Mouse (Mus musculus) CH12.LX (cell line): Measurements from ENCODE around the gene Tspan10. TPM values are rescaled to one million over a fixed set of nuclear protein-coding genes. Genes with fewer than 3 reads are reported as not detected.

Experiments used
- DNase-seq: peaks from one replicate; pipeline ENCODE4 v3.0.0-alpha.2; 2013; ENCODE audit errors: extremely low read depth
- H3K27ac ChIP-seq: 2 replicates; pipeline ENCODE4 v1.5.1; 2012; ENCODE audit warnings: low read depth, mild to moderate bottlenecking, control low read depth, moderate library complexity; ENCODE audit not compliant: insufficient read depth
- H3K27me3 ChIP-seq: replicated peaks from 2 replicates; pipeline ENCODE3; 2012; ENCODE audit warnings: inconsistent platforms
- H3K36me3 ChIP-seq, 2 experiments: replicated peaks in 1 of 2; 2 replicates each; pipeline versions ENCODE3 to v1.6.1; 2012; ENCODE audit warnings: inconsistent platforms in 1 of 2, low read length in 1 of 2, mild to moderate bottlenecking in 1 of 2, mixed read lengths in 1 of 2, moderate library complexity in 1 of 2; ENCODE audit not compliant: control insufficient read depth in 1 of 2, insufficient read depth in 1 of 2
- H3K4me1 ChIP-seq, 2 experiments: 2 replicates each; pipeline ENCODE4 v1.6.1; 2012; ENCODE audit warnings: inconsistent platforms in 1 of 2, moderate library complexity in 1 of 2; ENCODE audit not compliant: insufficient read depth in 2 of 2, control insufficient read depth in 1 of 2
- H3K4me2 ChIP-seq: 2 replicates; pipeline ENCODE4 v1.6.1; 2012; ENCODE audit warnings: low read depth, mild to moderate bottlenecking, control low read depth; ENCODE audit not compliant: poor library complexity, insufficient read depth, severe bottlenecking
- H3K4me3 ChIP-seq, 3 experiments: fragments of 150-350 bp in 1 of 3; sonication (generic) in 1 of 3; replicated peaks in 1 of 3; 2 replicates each; pipeline versions ENCODE3 to v1.5.1; 2011 to 2012; ENCODE audit warnings: low read depth in 2 of 3, low read length in 2 of 3, mild to moderate bottlenecking in 2 of 3, moderate library complexity in 2 of 3, control low read depth in 1 of 3, improper control_type of control experiment in 1 of 3, inconsistent platforms in 1 of 3, mixed read lengths in 1 of 3; ENCODE audit not compliant: poor library complexity in 1 of 3
- H3K79me2 ChIP-seq: replicated peaks from 2 replicates; pipeline ENCODE4 v1.6.1; 2012; ENCODE audit warnings: mild to moderate bottlenecking, moderate library complexity; ENCODE audit not compliant: control insufficient read depth, poor library complexity, insufficient read depth, severe bottlenecking; ENCODE audit errors: extremely low read depth
- H3K9ac ChIP-seq: 2 replicates; pipeline ENCODE4 v1.6.1; 2012; ENCODE audit warnings: low read depth, mild to moderate bottlenecking, control low read depth, moderate library complexity; ENCODE audit not compliant: insufficient read depth
- H3K9me3 ChIP-seq: replicated peaks from 2 replicates; pipeline ENCODE3; 2012; ENCODE audit warnings: low read length, inconsistent platforms, mixed read lengths
- BHLHE40 ChIP-seq: IDR thresholded peaks from 2 replicates; pipeline ENCODE4 v1.6.1; 2011; ENCODE audit warnings: mild to moderate bottlenecking, low read depth, low read length, improper control_type of control experiment
- CHD1 ChIP-seq: IDR thresholded peaks from 2 replicates; pipeline ENCODE4 v1.6.1; 2012; ENCODE audit warnings: low read depth, low read length, improper control_type of control experiment, inconsistent platforms
- CHD2 ChIP-seq: IDR thresholded peaks from 2 replicates; pipeline ENCODE4 v1.6.1; 2011; ENCODE audit warnings: low read length, improper control_type of control experiment
- E2F4 ChIP-seq: IDR thresholded peaks from 2 replicates; pipeline ENCODE4 v1.6.1; 2011; ENCODE audit warnings: low read depth, low read length, improper control_type of control experiment; ENCODE audit not compliant: insufficient replicate concordance
- EP300 ChIP-seq: IDR thresholded peaks from 2 replicates; pipeline ENCODE4 v1.6.1; 2011; ENCODE audit warnings: low read length, improper control_type of control experiment
- ETS1 ChIP-seq: conservative IDR thresholded peaks from 2 replicates; pipeline ENCODE4 v1.6.1; 2012; ENCODE audit warnings: low read depth, mild to moderate bottlenecking, inconsistent platforms, low read length, improper control_type of control experiment, moderate library complexity
- GABPA ChIP-seq: IDR thresholded peaks from 2 replicates; pipeline ENCODE4 v1.6.1; 2012; ENCODE audit warnings: low read depth, low read length, improper control_type of control experiment, inconsistent platforms; ENCODE audit not compliant: insufficient replicate concordance
- HCFC1 ChIP-seq: IDR thresholded peaks from 2 replicates; pipeline ENCODE4 v1.6.1; 2012; ENCODE audit warnings: low read depth, mild to moderate bottlenecking, inconsistent platforms, low read length, improper control_type of control experiment
- IRF4 ChIP-seq: IDR thresholded peaks from 2 replicates; pipeline ENCODE4 v1.6.1; 2014; ENCODE audit warnings: low read depth, mild to moderate bottlenecking, inconsistent platforms, low read length, improper control_type of control experiment
- JUN ChIP-seq: IDR thresholded peaks from 2 replicates; pipeline ENCODE4 v1.6.1; 2011; ENCODE audit warnings: low read depth, mild to moderate bottlenecking, low read length, improper control_type of control experiment, moderate library complexity; ENCODE audit not compliant: insufficient read depth
- JUND ChIP-seq: conservative IDR thresholded peaks from 2 replicates; pipeline ENCODE4 v1.6.1; 2011; ENCODE audit warnings: low read depth, low read length, improper control_type of control experiment
- KAT2A ChIP-seq: IDR thresholded peaks from 2 replicates; pipeline ENCODE4 v1.6.1; 2012; ENCODE audit warnings: low read length, improper control_type of control experiment, inconsistent platforms; ENCODE audit not compliant: insufficient replicate concordance
- MAFK ChIP-seq: IDR thresholded peaks from 2 replicates; pipeline ENCODE4 v1.6.1; 2011; ENCODE audit warnings: low read length, improper control_type of control experiment; ENCODE audit not compliant: insufficient replicate concordance
- MAX ChIP-seq: IDR thresholded peaks from 2 replicates; pipeline ENCODE4 v1.6.1; 2011; ENCODE audit warnings: low read length, improper control_type of control experiment
- MAZ ChIP-seq: IDR thresholded peaks from 2 replicates; pipeline ENCODE4 v1.6.1; 2012; ENCODE audit warnings: low read depth, mild to moderate bottlenecking, inconsistent platforms, low read length, improper control_type of control experiment, moderate library complexity
- MEF2A ChIP-seq: IDR thresholded peaks from 2 replicates; pipeline ENCODE4 v1.6.1; 2014; ENCODE audit warnings: low read depth, mild to moderate bottlenecking, inconsistent platforms, low read length, improper control_type of control experiment, borderline replicate concordance
- MXI1 ChIP-seq: IDR thresholded peaks from 2 replicates; pipeline ENCODE4 v1.6.1; 2011; ENCODE audit warnings: mild to moderate bottlenecking, low read depth, low read length, improper control_type of control experiment
- MYC ChIP-seq: IDR thresholded peaks from 2 replicates; pipeline ENCODE4 v1.6.1; 2011; ENCODE audit warnings: low read depth, mild to moderate bottlenecking, improper control_type of control experiment, low read length
- NELFE ChIP-seq: IDR thresholded peaks from 2 replicates; pipeline ENCODE4 v1.6.1; 2011; ENCODE audit warnings: low read depth, low read length, improper control_type of control experiment
- NRF1 ChIP-seq: IDR thresholded peaks from 2 replicates; pipeline ENCODE4 v1.6.1; 2014; ENCODE audit warnings: low read depth, mild to moderate bottlenecking, inconsistent platforms, low read length, improper control_type of control experiment, moderate library complexity
- PAX5 ChIP-seq: IDR thresholded peaks from 2 replicates; pipeline ENCODE4 v1.6.1; 2012; ENCODE audit warnings: low read length, inconsistent platforms, mixed read lengths
- POLR2A ChIP-seq: IDR thresholded peaks from 2 replicates; pipeline ENCODE4 v1.6.1; 2011; ENCODE audit warnings: low read depth, mild to moderate bottlenecking, improper control_type of control experiment, low read length
- POLR2AphosphoS2 ChIP-seq: IDR thresholded peaks from 2 replicates; pipeline ENCODE4 v1.6.1; 2011; ENCODE audit warnings: low read depth, low read length, improper control_type of control experiment
- RAD21 ChIP-seq: IDR thresholded peaks from 2 replicates; pipeline ENCODE4 v1.6.1; 2011; ENCODE audit warnings: low read depth, mild to moderate bottlenecking, low read length, improper control_type of control experiment, moderate library complexity
- RCOR1 ChIP-seq: conservative IDR thresholded peaks from 2 replicates; pipeline ENCODE4 v1.6.1; 2012; ENCODE audit warnings: low read depth, mild to moderate bottlenecking, inconsistent platforms, low read length, improper control_type of control experiment
- SIN3A ChIP-seq: IDR thresholded peaks from 2 replicates; pipeline ENCODE4 v1.6.1; 2012; ENCODE audit warnings: low read length, improper control_type of control experiment, inconsistent platforms
- TBP ChIP-seq: conservative IDR thresholded peaks from 2 replicates; pipeline ENCODE4 v1.6.1; 2011; ENCODE audit warnings: low read depth, low read length, improper control_type of control experiment
- TCF12 ChIP-seq: IDR thresholded peaks from 2 replicates; pipeline ENCODE4 v1.6.1; 2014; ENCODE audit warnings: low read depth, mild to moderate bottlenecking, inconsistent platforms, low read length, improper control_type of control experiment
- USF1 ChIP-seq: IDR thresholded peaks from 2 replicates; pipeline ENCODE4 v1.6.1; 2014; ENCODE audit warnings: low read depth, mild to moderate bottlenecking, inconsistent platforms, low read length, improper control_type of control experiment
- ZKSCAN1 ChIP-seq: IDR thresholded peaks from 2 replicates; pipeline ENCODE4 v1.6.1; 2012; ENCODE audit warnings: low read depth, inconsistent platforms, low read length, improper control_type of control experiment, borderline replicate concordance
- dilution Hi-C: fragments of 300-500 bp; cut with MboI; formaldehyde crosslinking; loops from 2 replicates; pipeline ENCODE4 v1.14.3; 2020; ENCODE audit warnings: low sequenced_read_pairs; ENCODE audit not compliant: extremely low pct_unique_long_range_greater_than_20kb, extremely low pct_ligation_motif_present
- in situ Hi-C: fragments of 300-500 bp; cut with MboI; formaldehyde crosslinking; loops from 3 replicates; pipeline ENCODE4 v1.14.3; 2019; ENCODE audit warnings: low sequenced_read_pairs, low pct_ligation_motif_present, low pct_unique_long_range_greater_than_20kb, mixed read lengths
- polyA plus RNA-seq: library from polyadenylated mRNA; unstranded; fragments of >175 nt; gene quantifications from 2 replicates; pipeline ENCODE4 v1.2.1, GENCODE M21; 2012; ENCODE audit warnings: low read depth; ENCODE audit not compliant: insufficient read length
- total RNA-seq, 2 experiments: library from RNA; depleted of rRNA; stranded (reverse); fragments of 300-350 nt in 1 of 2; fragments of >200 nt in 1 of 2; gene quantifications; 2 replicates each; pipeline ENCODE4 v1.2.3; 2012 to 2014

Gene Tspan10
- total and polyA plus RNA-seq, 3 experiments: 0.08 to 0.31 (median 0.30) TPM

GRCm38 (mm10) chr11:120457370-120457769 lies 14.9 kb downstream of the Tspan10 start:
- peaks cover 32 to 54% of the 10 kb centered on the region in 2 experiments for H3K36me3 ChIP-seq
- H3K27me3 ChIP-seq: no peaks in the 10 kb centered on the region
- peaks cover 9 to 26% of the 10 kb centered on the region in 2 experiments for H3K4me1 ChIP-seq
- H3K4me2 ChIP-seq: peak overlapping the region; percentile 55
- H3K27ac ChIP-seq: peak overlapping the region; percentile 2; the same call in 1 of the 2 replicates
- no peaks in the 10 kb centered on the region for H3K9me3 ChIP-seq
- TF ChIP-seq MAX (0 out of 2 replicates have a peak, but pooled peaks have one; percentile 31), ZKSCAN1 (no peak)
- DNase-seq: no peak
- H3K4me3 ChIP-seq: peak overlapping the region; percentile 82 to 100 (median 85)
- H3K79me2 ChIP-seq: peaks cover 23% of the 10 kb centered on the region
- dilution Hi-C loops (no loop called here), in situ Hi-C loops (no loop called here)
- peak overlapping the region; percentile 66 for H3K9ac ChIP-seq

DNA sequence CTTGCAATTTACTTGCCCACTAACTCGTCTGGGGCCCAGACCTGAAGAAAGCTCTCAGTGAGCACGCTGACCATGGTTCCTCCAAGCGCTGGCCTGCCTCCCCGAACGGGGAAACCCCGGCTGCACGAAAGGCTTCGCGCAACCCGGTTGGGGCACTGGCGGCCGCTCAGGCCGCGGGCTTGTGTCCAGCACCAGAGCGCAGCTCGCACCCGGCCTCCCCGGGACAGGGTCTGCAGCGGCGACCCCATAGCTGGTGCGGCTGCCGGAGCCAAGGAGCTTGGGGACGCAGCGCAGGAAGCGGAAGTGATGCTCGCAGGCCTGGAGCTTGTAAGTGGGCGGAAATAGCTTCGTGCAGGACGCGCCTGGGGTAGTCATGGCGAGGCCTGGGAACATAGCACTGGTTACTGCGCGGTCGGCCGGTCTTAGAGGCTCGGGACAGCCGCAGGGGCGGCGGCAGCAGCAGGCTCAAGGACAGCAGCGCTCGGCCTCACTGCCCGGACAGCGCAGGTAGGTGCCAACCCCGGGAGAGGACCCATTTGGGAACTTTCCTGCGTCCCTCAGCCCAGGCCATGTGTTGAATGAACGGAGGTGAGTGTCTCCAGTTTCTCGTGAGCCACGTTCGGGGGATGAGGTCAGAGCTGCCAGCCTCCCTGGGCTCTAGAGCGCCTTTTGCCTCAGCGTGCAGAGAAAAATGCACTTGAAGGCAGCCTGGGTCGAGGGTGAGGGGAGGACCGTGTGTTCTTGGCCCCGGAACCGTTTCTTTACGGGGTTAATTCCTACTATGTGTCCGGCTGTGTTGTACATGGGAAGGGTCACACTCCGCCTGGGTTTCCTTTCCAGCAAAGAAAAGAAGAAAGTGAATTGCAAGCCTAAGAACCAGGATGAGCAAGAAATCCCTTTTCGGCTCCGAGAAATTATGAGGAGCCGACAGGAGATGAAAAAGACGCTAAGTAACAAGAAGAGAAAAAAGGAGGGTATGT lies 15.6 kb downstream of the Tspan10 start, which contains the start of the genes Oxld1 and Ccdc137:
TSS of gene Oxld1 (minus strand) at position 297 of the 980 bp plus-strand sequence.
TSS of gene Ccdc137 (plus strand) at position 344 of the 980 bp plus-strand sequence.
- H3K4me2 ChIP-seq: peak within 1 kb of the TSS; percentile 56
- H3K27me3 ChIP-seq: no peaks in the 10 kb centered on the region
- TF ChIP-seq MYC (peak; percentile 87; the same call in 1 of the 2 replicates), TCF12 (peak; percentile 92), POLR2AphosphoS2 (peak; percentile 72; the same call in 1 of the 2 replicates), RAD21 (no peak), JUN (no peak), SIN3A (peak; percentile 98), MEF2A (peak; percentile 60), IRF4 (no peak; the same call in 1 of the 2 replicates), CHD1 (no peak), USF1 (no peak), CHD2 (no peak), MAZ (no peak), E2F4 (no peak), HCFC1 (peak; percentile 87), TBP (peak; percentile 85), RCOR1 (no peak), KAT2A (peak; percentile 76; the same call in 1 of the 2 replicates), MXI1 (peak; percentile 96), ETS1 (no peak), EP300 (no peak), NELFE (peak; percentile 97), PAX5 (no peak), GABPA (no peak), NRF1 (peak; percentile 47), BHLHE40 (no peak), MAFK (no peak), JUND (no peak), POLR2A (peak; percentile 94)

More for the DNA sequence above, 15.6 kb downstream of the Tspan10 start, which contains the start of the genes Oxld1 and Ccdc137:
- peak; percentile 90 for DNase-seq
- dilution Hi-C loops: no loop called here
- peaks cover 23% of the 10 kb centered on the region for H3K79me2 ChIP-seq
- H3K9me3 ChIP-seq: no peaks in the 10 kb centered on the region
- H3K4me3 ChIP-seq: peak within 1 kb of the TSS; percentile 82 to 100 (median 85)
- H3K36me3 ChIP-seq: peaks cover 37 to 61% of the 10 kb centered on the region in 2 experiments
- peaks cover 9 to 26% of the 10 kb centered on the region in 2 experiments for H3K4me1 ChIP-seq
- H3K9ac ChIP-seq: peak within 1 kb of the TSS; percentile 66
- H3K27ac ChIP-seq: peak within 1 kb of the TSS; percentile 23; the same call in 1 of the 2 replicates
- in situ Hi-C loops: no loop called here
